Comparison of ENCODE assay signal across 23 mouse cellular contexts in the genomic region with DNA sequence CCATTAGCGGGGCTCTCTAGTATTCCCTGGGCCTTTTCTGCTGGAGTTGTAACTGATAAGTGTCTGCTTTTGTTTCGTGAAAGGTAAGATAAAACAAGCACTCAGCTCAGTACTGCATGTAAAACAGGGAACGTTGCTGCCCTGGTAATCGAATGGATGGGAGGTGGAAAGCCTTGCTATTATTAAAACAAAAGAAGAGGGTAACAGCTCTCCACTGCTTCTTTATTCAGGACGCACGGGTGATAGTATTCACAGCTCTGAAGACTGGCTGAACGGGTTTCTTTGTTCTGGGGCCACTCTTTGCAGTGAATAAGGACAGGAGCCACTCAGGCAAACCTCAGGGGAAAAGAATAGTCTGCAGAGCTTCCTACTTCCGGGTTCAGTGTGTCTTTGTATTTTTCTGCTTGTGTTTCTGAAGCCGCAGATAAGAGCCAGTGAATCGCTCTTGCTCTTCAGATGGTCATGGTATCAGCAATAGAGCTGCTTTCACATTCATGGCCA.
DNase-seq lines count a peak whose midpoint lies in the region; ATAC-seq and TF ChIP-seq lines count a peak whose summit lies in the region.
"Had no signal": no experiment of that assay in that cellular context is flagged by ENCODE, and none has a peak within 500 bp of the region (broad histone marks: within the 10 kb centered on the region; RNA-seq: fewer than 3 reads in every experiment).

No protein-coding gene starts in this region.

- no peak for TF ChIP-seq CTCF in forebrain, postnatal 0 days (IDR thresholded peaks at IDR 0.05; ENCODE audit: low read depth)
- TF ChIP-seq CTCF in brain, embryonic 14.5 days (IDR thresholded peaks at IDR 0.05; ENCODE audit: borderline replicate concordance, extremely low read depth, insufficient read depth, insufficient read length), result no peak
- TF ChIP-seq CTCF in layer of hippocampus, adult 2 months (conservative IDR thresholded peaks at IDR 0.05), result no peak

- H3K27me3 ChIP-seq in forebrain, embryonic 14.5 days (replicated peaks; ENCODE audit: control insufficient read depth, insufficient read depth, low read length), result no peaks in the 10 kb centered on the region
- H3K27me3 ChIP-seq in forebrain, postnatal 0 days (ENCODE audit: insufficient read depth, low read length), result no peaks in the 10 kb centered on the region
- peaks cover 11% of the 10 kb centered on the region for H3K27me3 ChIP-seq in heart, embryonic 16.5 days (ENCODE audit: control insufficient read depth, insufficient read depth, low read length)
- H3K27me3 ChIP-seq: CH12.LX; hindbrain, embryonic 15.5 days; liver, embryonic 12.5 days; neural tube, embryonic 12.5 days had no signal

- H3K36me3 ChIP-seq in forebrain, embryonic 14.5 days (ENCODE audit: control insufficient read depth, insufficient read depth, low read length), result no peaks in the 10 kb centered on the region
- H3K36me3 ChIP-seq in forebrain, postnatal 0 days (ENCODE audit: insufficient read depth), result no peaks in the 10 kb centered on the region
- H3K36me3 ChIP-seq in heart, embryonic 16.5 days (ENCODE audit: control insufficient read depth, insufficient read depth), result no peaks in the 10 kb centered on the region
- H3K36me3 ChIP-seq: forebrain, embryonic 10.5 days; hindbrain, embryonic 15.5 days; limb, embryonic 12.5 days; liver, embryonic 12.5 days; midbrain, embryonic 10.5 days; neural tube, embryonic 12.5 days had no signal

- no peak overlapping the region for H3K9ac ChIP-seq in forebrain, embryonic 14.5 days (ENCODE audit: low read length)
- no peak overlapping the region for H3K9ac ChIP-seq in forebrain, postnatal 0 days
- no peak overlapping the region for H3K9ac ChIP-seq in heart, embryonic 16.5 days (ENCODE audit: low read length)
- H3K9ac ChIP-seq: hindbrain, embryonic 15.5 days; limb, embryonic 12.5 days; liver, embryonic 12.5 days; neural tube, embryonic 12.5 days had no signal

- H3K4me2 ChIP-seq in forebrain, embryonic 14.5 days (ENCODE audit: low read length), result no peak overlapping the region
- H3K4me2 ChIP-seq in forebrain, postnatal 0 days (ENCODE audit: low read depth), result no peak overlapping the region
- H3K4me2 ChIP-seq in heart, embryonic 16.5 days (ENCODE audit: low read depth, low read length), result peak overlapping the region; percentile 27
- H3K4me2 ChIP-seq: hindbrain, embryonic 15.5 days; limb, embryonic 12.5 days; liver, embryonic 12.5 days; neural tube, embryonic 12.5 days had no signal

- 31% methylated on average over 10 of the region's 10 CpGs for WGBS in forebrain, embryonic 14.5 days
- WGBS in forebrain, postnatal 0 days, result 31% methylated on average over 10 of the region's 10 CpGs
- 20% methylated on average over 10 of the region's 10 CpGs for WGBS in heart, embryonic 16.5 days

- no peak for TF ChIP-seq POLR2A in brain, embryonic 14.5 days (IDR thresholded peaks at IDR 0.05; ENCODE audit: borderline replicate concordance, extremely low read depth, insufficient read depth, insufficient read length, poor library complexity, severe bottlenecking)

- no peaks in the 10 kb centered on the region for H3K9me3 ChIP-seq in forebrain, embryonic 14.5 days (replicated peaks; ENCODE audit: control insufficient read depth, low read length)
- no peaks in the 10 kb centered on the region for H3K9me3 ChIP-seq in forebrain, postnatal 0 days (ENCODE audit: low read length)
- H3K9me3 ChIP-seq in heart, embryonic 16.5 days (replicated peaks; ENCODE audit: control insufficient read depth, low read length), result no peaks in the 10 kb centered on the region
- H3K9me3 ChIP-seq: forebrain, embryonic 10.5 days; hindbrain, embryonic 15.5 days; limb, embryonic 12.5 days; liver, embryonic 12.5 days; midbrain, embryonic 10.5 days; neural tube, embryonic 12.5 days had no signal

- DNase-seq in forebrain, embryonic 14.5 days (ENCODE audit: low spot score), result peak; percentile 4
- DNase-seq in forebrain, postnatal 0 days, result no peak
- no peak for DNase-seq in heart, postnatal 4 days
- DNase-seq in ES-CJ7 (ENCODE audit: low read depth, low spot score), result peak; percentile 26
- peak; percentile 31 for DNase-seq in brain, embryonic 14.5 days (ENCODE audit: low read depth)
- DNase-seq in layer of hippocampus, adult 2 months (ENCODE audit: low spot score in 2 of 2), result no peak
- no peak for DNase-seq in cerebellum, postnatal 36 days
- DNase-seq: adrenal gland, postnatal 25 days; cerebellum, adult 18-20 months; kidney, adult 11 months; lung, adult 2 months; lung, postnatal 4 days; right cerebral cortex, postnatal 4 days; thymus, postnatal 25 days had no signal

- ATAC-seq in forebrain, embryonic 14.5 days, result no peak
- no peak for ATAC-seq in forebrain, postnatal 0 days
- ATAC-seq in heart, embryonic 16.5 days (replicated peaks; ENCODE audit: extremely low read depth, insufficient read depth, low FRiP score), result no peak
- ATAC-seq: activated CD4-positive, CD25-positive, alpha-beta regulatory T cell, adult 4 months; liver, embryonic 12.5 days had no signal

- H3K4me3 ChIP-seq in forebrain, embryonic 14.5 days (ENCODE audit: low read depth, low read length), result no peak overlapping the region
- H3K4me3 ChIP-seq in forebrain, postnatal 0 days (ENCODE audit: low read depth, low read length), result no peak overlapping the region
- no peak overlapping the region for H3K4me3 ChIP-seq in heart, embryonic 16.5 days (ENCODE audit: low read length)
- no peak overlapping the region for H3K4me3 ChIP-seq in layer of hippocampus, adult 2 months
- H3K4me3 ChIP-seq: forebrain, embryonic 10.5 days; hindbrain, embryonic 15.5 days; limb, embryonic 12.5 days; liver, embryonic 12.5 days; midbrain, embryonic 10.5 days; neural tube, embryonic 12.5 days had no signal

- no peaks in the 10 kb centered on the region for H3K4me1 ChIP-seq in forebrain, embryonic 14.5 days (ENCODE audit: control insufficient read depth, insufficient read depth, low read length)
- H3K4me1 ChIP-seq in forebrain, postnatal 0 days (ENCODE audit: insufficient read depth), result no peaks in the 10 kb centered on the region
- 0 out of 2 replicates have a peak, but pooled peaks cover 2% of the 10 kb centered on the region for H3K4me1 ChIP-seq in heart, embryonic 16.5 days (ENCODE audit: control insufficient read depth, insufficient read depth, low read length)
- H3K4me1 ChIP-seq: hindbrain, embryonic 15.5 days; limb, embryonic 12.5 days; liver, embryonic 12.5 days; neural tube, embryonic 12.5 days had no signal

- no peak overlapping the region for H3K27ac ChIP-seq in forebrain, embryonic 14.5 days (ENCODE audit: low read depth, low read length)
- H3K27ac ChIP-seq in forebrain, postnatal 0 days (ENCODE audit: low read depth, low read length), result no peak overlapping the region
- no peak overlapping the region for H3K27ac ChIP-seq in heart, embryonic 16.5 days (ENCODE audit: low read length)
- no peak overlapping the region for H3K27ac ChIP-seq in layer of hippocampus, adult 2 months
- H3K27ac ChIP-seq: forebrain, embryonic 10.5 days; hindbrain, embryonic 15.5 days; limb, embryonic 12.5 days; liver, embryonic 12.5 days; midbrain, embryonic 10.5 days; neural tube, embryonic 12.5 days had no signal

Comparison
In these comparisons a context has a peak if more than half of its experiments do, and no peak if none do; other contexts are left out.
1. DNase-seq: peak in forebrain, embryonic 14.5 days (single experiment), ES-CJ7 (single experiment) and brain, embryonic 14.5 days (single experiment); none in forebrain, postnatal 0 days (single experiment), heart, postnatal 4 days (single experiment), layer of hippocampus, adult 2 months (0 of 2) and cerebellum, postnatal 36 days (0 of 2).